Mouse (Mus musculus) MN1 (cell line): ENCODE results near the gene Iqcj.
"Not testable (repeated sequence)": the region's sequence is repeated elsewhere in the genome, so short reads cannot be mapped to it uniquely, and the experiment has no call there.

Source experiments
- DNase-seq: peaks from one replicate; pipeline ENCODE4 v3.0.0-alpha.2; 2016; ENCODE audit warnings: low spot score

Iqcj gene

DNA sequence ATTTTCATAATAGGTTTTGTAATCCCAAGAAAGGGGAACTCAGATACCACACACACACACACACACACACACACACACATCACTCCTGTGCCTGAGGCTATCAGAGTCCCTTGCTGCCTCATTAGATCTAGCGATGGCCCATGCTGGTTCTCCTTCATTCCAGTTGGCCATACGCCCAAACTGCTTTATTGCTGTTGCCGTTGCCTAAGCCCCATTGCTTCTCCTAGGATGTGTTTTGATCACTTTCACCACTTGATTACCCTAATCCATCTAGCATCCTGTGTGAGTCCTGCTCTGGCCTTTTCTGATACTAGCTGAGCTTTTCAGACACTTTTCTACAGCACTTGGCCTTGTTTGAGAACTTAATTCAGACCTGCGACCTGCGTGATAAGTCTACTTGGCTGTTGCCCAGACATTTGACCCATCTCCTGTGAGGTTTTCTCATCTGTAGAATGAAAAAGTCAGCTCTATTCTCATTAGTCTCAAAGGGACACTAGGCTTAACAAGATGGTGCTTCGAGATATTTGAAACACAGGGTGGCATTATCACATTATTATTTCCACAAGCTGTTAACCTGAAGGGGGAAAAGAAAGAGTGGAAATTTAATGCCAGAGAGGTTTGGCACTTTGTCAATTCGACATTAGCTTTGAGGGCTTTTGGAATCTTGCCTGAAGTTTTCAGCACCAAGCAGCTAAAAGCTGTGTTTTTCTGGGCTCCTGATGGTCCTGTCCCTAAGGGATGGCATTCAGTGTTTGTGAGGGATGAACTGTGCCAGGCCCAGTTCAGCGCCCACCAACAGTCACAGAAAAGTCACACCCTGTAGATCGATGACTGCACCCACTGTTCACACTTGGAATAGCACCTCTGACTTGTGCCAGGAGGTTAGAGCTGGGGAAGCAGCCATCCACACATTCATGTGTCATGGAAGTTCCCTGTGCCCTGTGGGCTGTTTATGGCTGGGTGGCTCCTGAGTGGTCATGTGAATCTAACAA, 179.7 kb downstream of the Iqcj start:
- DNase-seq: no peak

DNA sequence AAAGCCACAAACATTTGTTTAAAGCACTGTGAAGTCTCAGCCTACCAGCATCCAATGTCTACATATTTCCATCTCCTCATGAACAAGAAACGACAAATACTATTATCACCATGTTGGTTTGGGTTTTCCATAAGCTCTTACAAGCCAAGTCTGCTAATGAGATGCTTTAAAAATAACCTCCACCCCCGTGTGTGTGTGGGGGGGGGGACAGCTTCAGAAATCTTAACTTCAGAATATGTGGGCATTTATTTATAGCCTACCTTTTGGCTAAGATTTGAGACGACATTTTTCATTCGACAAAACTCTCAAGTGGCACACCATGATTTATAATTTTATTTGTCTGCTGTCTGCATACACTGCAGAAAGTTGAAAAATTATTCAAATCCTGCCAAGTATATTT, 185.4 kb downstream of the Iqcj start:
- DNase-seq: no peak

DNA sequence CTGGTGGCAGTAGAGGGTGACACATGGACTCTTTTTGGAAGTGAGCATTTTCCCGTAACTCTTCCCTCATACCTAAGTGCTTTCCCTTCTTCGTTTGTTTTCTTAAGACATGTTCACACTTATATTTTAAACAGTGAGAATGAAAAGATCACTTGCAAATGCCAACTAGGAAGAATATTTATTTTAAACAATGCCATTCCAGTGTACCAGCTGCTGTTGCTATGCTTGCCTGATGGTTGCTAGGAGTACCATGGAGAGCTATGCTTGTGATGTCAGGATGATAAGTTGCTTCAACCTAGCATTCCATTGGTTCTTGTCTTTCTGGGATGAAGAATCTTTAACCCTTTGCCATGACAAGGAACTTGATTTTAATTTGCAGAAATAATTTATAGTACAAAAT, 193.0 kb downstream of the Iqcj start:
- no peak for DNase-seq

DNA sequence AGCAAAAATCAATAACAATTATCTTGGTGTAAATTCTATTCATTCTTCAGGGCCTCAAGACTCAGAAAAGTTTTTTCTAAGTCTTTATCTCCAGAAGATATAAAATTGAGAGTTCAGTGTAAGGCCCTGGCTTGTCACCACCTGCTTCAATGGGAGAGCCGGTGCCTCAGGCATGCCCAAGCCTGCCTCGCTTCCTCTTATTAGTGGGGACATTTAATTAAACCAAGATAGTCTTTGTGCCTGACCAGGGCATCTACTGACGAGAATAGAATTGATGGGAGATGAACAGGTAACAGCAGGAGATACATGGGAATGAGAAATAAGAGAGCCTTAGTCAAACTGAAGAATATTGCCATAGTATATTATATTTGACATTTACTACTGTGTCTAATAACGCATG, 200.1 kb downstream of the Iqcj start:
- no peak for DNase-seq

DNA sequence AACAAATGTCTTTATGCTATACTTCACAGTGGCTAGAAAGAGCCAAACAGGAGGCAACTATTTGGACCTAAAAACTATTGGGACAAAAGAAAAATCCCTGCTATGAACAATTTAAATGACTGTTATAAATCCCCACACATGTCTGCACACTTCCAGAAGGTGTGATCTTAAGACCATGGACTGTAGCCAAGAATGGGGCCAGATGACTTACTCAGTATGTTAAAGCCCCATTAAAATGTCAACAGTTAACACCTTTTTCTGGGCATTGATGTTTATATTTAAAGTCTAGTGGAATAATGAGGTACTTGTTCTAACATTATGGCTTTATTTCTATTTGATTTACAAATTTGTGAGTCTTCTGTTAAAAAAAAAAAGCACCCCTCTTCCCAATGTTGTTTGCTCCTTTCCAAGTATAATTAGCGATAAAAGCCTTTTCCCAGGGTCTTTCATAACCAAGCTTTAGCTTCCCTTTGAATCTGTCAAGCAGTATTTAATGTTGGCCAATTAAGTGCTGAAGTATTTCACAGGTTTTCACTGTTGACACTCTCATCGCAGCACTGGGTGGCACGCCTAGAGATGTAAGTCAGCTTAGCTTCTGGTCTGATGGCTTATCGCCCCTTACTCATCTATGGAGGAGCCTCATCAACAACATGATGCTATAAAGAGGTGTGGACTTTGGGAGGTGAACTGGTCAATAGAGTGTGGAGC, 204.9 kb downstream of the Iqcj start:
- DNase-seq: no peak

DNA sequence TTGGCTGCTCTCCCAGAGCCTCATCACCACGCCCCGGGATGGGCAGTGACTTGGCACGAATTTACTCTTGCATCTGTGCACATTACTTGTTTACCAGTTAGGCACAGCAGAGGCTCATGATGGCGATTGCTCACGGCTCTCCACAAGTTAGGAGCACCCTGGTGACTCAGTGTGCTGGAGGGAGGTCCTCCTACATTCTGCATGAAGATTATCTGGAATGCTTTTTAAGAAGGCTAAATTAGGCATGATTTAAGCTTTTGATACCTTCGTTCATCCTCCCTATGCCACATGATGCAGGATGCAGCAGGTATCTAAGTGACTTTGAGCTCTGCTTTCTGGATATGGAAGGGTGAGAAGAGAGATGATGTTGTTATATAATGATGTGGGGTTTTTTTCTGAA, 207.5 kb downstream of the Iqcj start:
- not testable (repeated sequence) for DNase-seq

DNA sequence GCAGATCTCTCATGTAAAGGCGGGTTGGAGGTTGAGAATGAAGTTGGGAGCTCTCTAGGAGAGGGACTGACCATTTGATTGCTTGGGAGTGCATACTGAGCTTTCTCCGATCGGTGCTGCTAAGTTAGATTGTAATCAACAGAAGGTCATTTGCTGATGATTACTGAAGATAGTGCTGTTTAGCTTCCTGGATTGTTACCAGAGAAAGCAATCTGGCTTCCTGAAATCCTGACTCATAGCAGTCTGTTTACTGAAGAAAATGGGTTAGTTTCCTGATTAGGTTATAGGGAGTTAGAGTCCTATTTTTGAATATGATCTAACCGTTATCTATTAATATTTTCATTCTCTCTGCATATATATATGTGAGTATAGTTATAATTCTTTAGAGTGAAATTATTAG, 209.3 kb downstream of the Iqcj start:
- DNase-seq: no peak

DNA sequence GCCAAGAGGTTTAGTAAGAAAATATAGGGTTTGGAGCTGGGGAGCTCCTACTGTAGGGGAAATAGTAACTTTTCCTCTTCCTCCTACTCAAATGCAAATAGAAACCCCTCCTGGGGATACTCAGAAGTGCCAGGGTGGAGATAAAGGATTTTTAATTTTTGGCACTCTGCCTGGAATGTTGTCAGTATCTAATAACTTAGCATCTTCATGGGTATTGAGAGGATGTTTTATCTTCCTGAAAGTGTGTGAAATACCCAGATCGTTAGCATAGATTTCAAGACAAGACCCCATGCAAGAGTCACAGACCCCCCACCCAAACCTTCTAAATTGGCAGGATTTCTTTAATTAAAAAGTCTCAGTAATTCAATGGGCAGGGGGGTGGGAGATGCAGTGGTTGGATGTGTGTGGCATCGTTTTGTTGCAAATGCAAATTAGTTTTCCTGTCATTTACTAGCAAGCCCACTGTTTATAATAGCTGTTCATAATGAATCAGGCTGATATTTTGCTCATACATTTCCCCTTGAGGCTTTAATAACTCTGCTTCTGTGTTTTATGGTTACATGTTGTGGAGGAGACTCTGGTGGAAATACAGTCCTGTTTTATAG, 213.2 kb downstream of the Iqcj start:
- no peak for DNase-seq
